Mouse (Mus musculus) forebrain, embryonic 16.5 days (tissue): ENCODE data around the gene Cacnb3. TPM values are rescaled to one million over a fixed set of nuclear protein-coding genes. Genes with fewer than 3 reads are reported as not detected.

ENCODE experiments used
- ATAC-seq: fragments of 200-750 bp; cut with Nextera tagmentation; 2 replicates; pipeline ENCODE4 v1.8.0; 2017; ENCODE audit warnings: mild to moderate bottlenecking, moderate library complexity
- H3K27ac ChIP-seq: fragments of 300-500 bp; sonication (generic); 2 replicates; pipeline ENCODE4 v1.5.1; 2014; ENCODE audit warnings: low read length, control low read depth
- H3K27me3 ChIP-seq: fragments of 300-500 bp; sonication (generic); replicated peaks from 2 replicates; pipeline ENCODE4 v1.6.1; 2014; ENCODE audit warnings: low read length; ENCODE audit not compliant: control insufficient read depth, insufficient read depth
- H3K36me3 ChIP-seq: fragments of 300-500 bp; sonication (generic); 2 replicates; pipeline ENCODE4 v1.6.1; 2014; ENCODE audit not compliant: control insufficient read depth, insufficient read depth
- H3K4me1 ChIP-seq: fragments of 300-500 bp; sonication (generic); replicated peaks from 2 replicates; pipeline ENCODE4 v1.6.1; 2014; ENCODE audit warnings: low read length; ENCODE audit not compliant: control insufficient read depth, insufficient read depth
- H3K4me2 ChIP-seq: fragments of 300-500 bp; sonication (generic); 2 replicates; pipeline ENCODE4 v1.6.1; 2014; ENCODE audit warnings: mild to moderate bottlenecking, low read length, control low read depth
- H3K4me3 ChIP-seq: fragments of 300-500 bp; sonication (generic); replicated peaks from 2 replicates; pipeline ENCODE4 v1.5.1; 2014; ENCODE audit warnings: mild to moderate bottlenecking, low read length, control low read depth
- H3K9ac ChIP-seq: fragments of 300-500 bp; sonication (generic); replicated peaks from 2 replicates; pipeline ENCODE4 v1.6.1; 2014; ENCODE audit warnings: low read depth, low read length, control low read depth
- H3K9me3 ChIP-seq: fragments of 300-500 bp; sonication (generic); 2 replicates; pipeline ENCODE4 v1.6.1; 2016; ENCODE audit warnings: low read length; ENCODE audit not compliant: control insufficient read depth
- WGBS: fragments of 180-500 bp; shearing (Covaris S2); extraction: QIAGEN DNeasy Blood & Tissue Kit; methylation state at CpG from one replicate; pipeline ENCODE4 v1.1.7; 2014; 5-methylcytosine and 5-hydroxymethylcytosine counted together
- polyA plus RNA-seq: library from polyadenylated mRNA; unstranded; fragments of >200 nt; fragmentation: Nextera tagmentation; extraction: Ambion mirVana; gene quantifications from 2 replicates; pipeline ENCODE4 v1.2.1, GENCODE M21; 2015

Cacnb3 gene
- polyA plus RNA-seq, 1 experiment from 2014 or later: 168 TPM

DNA sequence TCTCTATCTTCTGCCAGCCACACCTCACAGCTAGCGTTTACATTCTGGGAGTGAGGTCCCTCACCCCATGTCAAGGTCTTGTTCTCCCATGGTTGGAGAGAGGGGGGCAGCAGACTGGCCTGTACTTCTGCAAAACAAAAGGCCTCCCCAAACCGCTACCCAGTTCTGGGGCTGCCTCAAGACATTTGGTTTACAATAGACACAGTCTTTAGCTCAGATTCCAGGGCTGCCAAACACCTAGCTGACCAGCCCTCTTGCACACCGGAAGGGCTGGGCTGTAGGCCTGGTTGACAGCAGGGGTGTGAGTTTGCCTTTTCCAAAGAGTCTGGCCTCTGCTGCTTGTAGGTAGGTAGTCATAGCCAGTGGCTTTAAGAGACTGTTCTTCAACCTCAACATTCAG is 6.5 kb downstream of the Cacnb3 start:
- Histone ChIP-seq H3K27me3 (no peaks in the 10 kb centered on the region), H3K4me2 (peak overlapping the region; percentile 75), H3K9me3 (no peaks in the 10 kb centered on the region), H3K4me3 (no peak overlapping the region; the same call in 1 of the 2 replicates), H3K27ac (no peak overlapping the region), H3K36me3 (peaks cover 15% of the 10 kb centered on the region), H3K4me1 (peaks cover 35% of the 10 kb centered on the region), H3K9ac (no peak overlapping the region; the same call in 1 of the 2 replicates)
- WGBS: 31% methylated on average over 3 of the region's 3 CpGs
- no peak for ATAC-seq

DNA sequence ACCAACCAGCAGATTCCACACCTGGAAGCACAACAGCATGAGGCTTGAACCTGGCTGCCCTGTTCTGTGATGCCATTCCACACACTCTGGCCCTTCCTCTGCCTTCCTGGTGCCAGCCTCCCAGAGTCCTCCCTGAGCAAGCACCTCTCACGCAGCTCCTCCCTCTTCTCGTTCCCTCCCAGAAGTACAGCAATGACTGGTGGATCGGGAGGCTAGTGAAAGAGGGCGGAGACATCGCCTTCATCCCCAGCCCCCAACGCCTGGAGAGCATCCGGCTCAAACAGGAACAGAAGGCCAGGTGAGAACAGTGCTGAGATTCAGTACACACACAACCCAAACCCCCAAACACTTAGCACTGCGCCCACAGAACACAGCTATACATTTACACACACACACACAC is 9.5 kb downstream of the Cacnb3 start:
- peaks cover 24% of the 10 kb centered on the region for H3K4me1 ChIP-seq
- no peak overlapping the region for H3K9ac ChIP-seq
- no peaks in the 10 kb centered on the region for H3K27me3 ChIP-seq
- H3K4me3 ChIP-seq: no peak overlapping the region
- H3K36me3 ChIP-seq: peaks cover 34% of the 10 kb centered on the region
- 24% methylated on average over 8 of the region's 8 CpGs for WGBS
- no peak for ATAC-seq
- no peak overlapping the region for H3K27ac ChIP-seq
- H3K4me2 ChIP-seq: no peak overlapping the region
- H3K9me3 ChIP-seq: no peaks in the 10 kb centered on the region

DNA sequence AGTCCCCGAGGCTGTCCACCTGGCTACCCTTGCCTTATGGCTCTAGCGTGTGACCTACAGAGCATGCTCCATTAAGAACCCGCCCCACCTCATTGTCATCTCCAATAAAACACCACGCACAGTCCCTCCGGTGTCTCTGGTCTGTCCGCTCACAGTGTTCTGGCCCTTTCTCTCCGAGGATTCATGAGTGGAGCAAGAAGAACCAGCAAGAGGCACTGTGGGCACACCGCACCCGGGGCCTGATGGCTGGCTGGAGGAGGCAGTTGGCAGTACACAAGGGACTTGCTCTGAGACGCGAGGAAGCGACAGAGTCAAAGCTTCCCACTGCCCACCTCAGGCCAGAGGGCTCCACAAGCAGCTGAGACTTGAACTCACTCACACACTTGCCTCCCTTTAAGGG is 13.8 kb downstream of the Cacnb3 start:
- ATAC-seq: no peak
- H3K9me3 ChIP-seq: no peaks in the 10 kb centered on the region
- no peaks in the 10 kb centered on the region for H3K27me3 ChIP-seq
- H3K27ac ChIP-seq: no peak overlapping the region
- H3K9ac ChIP-seq: no peak overlapping the region
- no peaks in the 10 kb centered on the region for H3K4me1 ChIP-seq
- H3K36me3 ChIP-seq: peaks cover 55% of the 10 kb centered on the region
- no peak overlapping the region for H3K4me2 ChIP-seq
- H3K4me3 ChIP-seq: no peak overlapping the region
- 88% methylated on average over 12 of the region's 12 CpGs for WGBS

DNA sequence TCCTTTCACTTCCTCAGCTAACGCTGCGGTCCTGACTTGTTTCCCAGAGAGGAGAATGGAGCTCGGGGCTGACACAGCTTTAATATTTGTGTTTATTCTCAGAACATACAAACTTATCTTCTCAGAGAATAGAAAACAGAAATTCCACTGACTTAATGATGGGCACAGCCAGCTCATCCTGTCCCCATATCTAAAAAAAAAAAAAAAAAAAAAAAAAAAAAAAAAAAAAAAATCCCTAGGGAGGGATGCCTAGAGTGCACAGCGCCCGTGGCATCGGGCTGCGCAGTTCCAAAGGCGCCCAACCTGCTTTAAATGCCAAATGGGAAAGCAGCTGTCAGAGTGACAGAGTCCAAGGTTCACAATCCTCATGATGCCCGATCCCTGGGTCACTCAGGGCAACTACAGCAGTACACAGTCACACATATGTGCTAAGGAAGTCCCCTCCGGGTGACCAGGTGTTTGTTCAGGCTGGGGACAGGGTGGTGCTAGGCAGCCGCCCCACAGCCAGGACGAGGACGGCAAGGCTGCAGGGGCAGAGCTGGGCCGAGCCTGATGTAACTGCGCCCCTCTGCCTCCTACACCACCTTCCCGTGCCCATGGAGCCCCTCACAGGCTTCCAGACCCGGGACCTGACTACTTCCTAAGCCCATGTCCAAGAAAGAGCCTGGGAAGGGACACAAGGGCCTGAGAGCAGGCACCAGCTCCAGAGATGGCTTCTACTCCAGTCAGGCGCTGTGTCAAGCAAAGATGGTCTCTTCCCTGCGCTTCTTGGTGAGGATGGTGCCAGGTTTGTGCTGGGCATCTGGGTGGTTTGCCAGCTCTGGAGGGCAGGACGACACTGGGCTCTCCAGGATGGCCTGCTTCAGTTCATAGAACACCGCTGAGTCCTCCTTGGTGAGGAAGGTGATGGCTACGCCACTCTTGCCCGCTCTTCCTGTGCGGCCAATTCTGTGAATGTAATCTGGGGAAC is 14.7 kb downstream of the Cacnb3 start:
- no peak overlapping the region for H3K27ac ChIP-seq
- peaks cover 60% of the 10 kb centered on the region for H3K36me3 ChIP-seq
- no peak overlapping the region for H3K9ac ChIP-seq
- H3K4me1 ChIP-seq: no peaks in the 10 kb centered on the region
- H3K4me3 ChIP-seq: no peak overlapping the region
- no peaks in the 10 kb centered on the region for H3K27me3 ChIP-seq
- ATAC-seq: no peak; the same call in none of the 2 replicates
- WGBS: 90% methylated on average over 24 of the region's 24 CpGs
- no peaks in the 10 kb centered on the region for H3K9me3 ChIP-seq
- no peak overlapping the region for H3K4me2 ChIP-seq

DNA sequence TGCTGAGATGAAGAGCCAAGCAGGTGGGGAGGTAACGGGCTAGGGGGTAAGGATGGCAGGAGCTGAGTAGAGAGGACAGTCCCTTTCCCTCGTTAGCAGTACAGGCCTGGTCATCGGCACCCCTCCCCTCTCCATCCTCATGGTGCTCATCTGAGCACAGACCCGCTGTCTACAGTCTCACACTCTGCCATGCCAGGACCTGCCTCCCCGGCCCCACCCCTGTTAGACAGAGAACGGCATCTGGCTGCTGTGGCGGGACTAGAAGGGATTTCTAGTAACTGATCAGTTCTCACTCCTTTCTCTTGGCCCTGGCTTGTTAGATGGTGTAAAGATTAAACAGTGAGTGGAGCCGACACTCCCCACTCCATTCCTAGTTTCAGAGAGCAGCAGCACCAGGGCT is 16.1 kb downstream of the Cacnb3 start:
- no peak overlapping the region for H3K9ac ChIP-seq
- no peaks in the 10 kb centered on the region for H3K9me3 ChIP-seq
- 73% methylated on average over 8 of the region's 8 CpGs for WGBS
- H3K4me2 ChIP-seq: no peak overlapping the region
- H3K27me3 ChIP-seq: no peaks in the 10 kb centered on the region
- H3K4me3 ChIP-seq: no peak overlapping the region
- no peaks in the 10 kb centered on the region for H3K4me1 ChIP-seq
- H3K36me3 ChIP-seq: peaks cover 60% of the 10 kb centered on the region
- no peak overlapping the region for H3K27ac ChIP-seq
- ATAC-seq: peak; percentile 9; the same call in 1 of the 2 replicates

DNA sequence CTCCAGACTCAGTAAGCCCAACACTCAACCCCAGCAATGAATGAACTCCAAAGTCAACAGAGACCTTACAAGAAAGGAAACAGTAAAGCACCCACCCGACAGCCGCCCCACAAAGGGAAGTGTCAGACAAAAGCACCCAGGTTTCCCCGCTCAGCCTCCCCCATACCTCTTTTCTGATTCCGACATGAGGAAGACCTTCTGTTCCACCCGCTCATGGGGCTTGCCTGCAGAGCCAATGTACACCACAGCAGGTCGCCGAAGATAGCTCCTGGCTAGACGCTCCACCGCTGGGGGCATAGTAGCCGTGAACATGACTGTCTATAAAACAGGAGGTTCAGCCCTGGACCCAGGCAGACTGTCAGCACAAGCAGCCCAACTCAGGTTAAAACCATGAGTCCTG is 16.7 kb downstream of the Cacnb3 start:
- no peaks in the 10 kb centered on the region for H3K9me3 ChIP-seq
- H3K4me2 ChIP-seq: no peak overlapping the region
- no peaks in the 10 kb centered on the region for H3K27me3 ChIP-seq
- no peaks in the 10 kb centered on the region for H3K4me1 ChIP-seq
- H3K4me3 ChIP-seq: no peak overlapping the region
- peaks cover 61% of the 10 kb centered on the region for H3K36me3 ChIP-seq
- no peak overlapping the region for H3K27ac ChIP-seq
- no peak overlapping the region for H3K9ac ChIP-seq
- ATAC-seq: no peak
- WGBS: 90% methylated on average over 10 of the region's 10 CpGs

DNA sequence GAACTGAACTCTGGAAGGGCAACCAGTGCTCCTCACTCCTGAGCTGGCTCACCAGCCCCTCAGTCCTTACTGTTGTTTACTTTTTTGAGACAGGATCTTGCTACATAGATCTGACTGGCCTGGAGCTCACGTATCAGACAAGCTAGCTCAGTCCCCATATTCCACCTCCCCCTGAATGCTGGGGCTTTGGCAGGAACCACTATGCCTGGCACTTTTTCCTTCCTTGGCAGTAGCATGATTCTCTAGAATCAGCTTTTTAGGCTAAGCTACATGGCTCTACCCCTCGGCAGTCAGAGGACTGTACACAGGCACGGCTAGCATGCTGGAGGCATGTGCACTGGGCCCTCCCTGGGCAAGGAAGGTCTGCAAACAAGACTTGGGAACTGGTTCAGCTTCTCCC is 17.4 kb downstream of the Cacnb3 start:
- no peak for ATAC-seq
- Histone ChIP-seq H3K27ac (no peak overlapping the region), H3K27me3 (no peaks in the 10 kb centered on the region), H3K9ac (no peak overlapping the region), H3K4me1 (no peaks in the 10 kb centered on the region), H3K36me3 (peaks cover 61% of the 10 kb centered on the region), H3K9me3 (no peaks in the 10 kb centered on the region), H3K4me3 (no peak overlapping the region), H3K4me2 (no peak overlapping the region)
- 70% methylated on average over 3 of the region's 3 CpGs for WGBS

DNA sequence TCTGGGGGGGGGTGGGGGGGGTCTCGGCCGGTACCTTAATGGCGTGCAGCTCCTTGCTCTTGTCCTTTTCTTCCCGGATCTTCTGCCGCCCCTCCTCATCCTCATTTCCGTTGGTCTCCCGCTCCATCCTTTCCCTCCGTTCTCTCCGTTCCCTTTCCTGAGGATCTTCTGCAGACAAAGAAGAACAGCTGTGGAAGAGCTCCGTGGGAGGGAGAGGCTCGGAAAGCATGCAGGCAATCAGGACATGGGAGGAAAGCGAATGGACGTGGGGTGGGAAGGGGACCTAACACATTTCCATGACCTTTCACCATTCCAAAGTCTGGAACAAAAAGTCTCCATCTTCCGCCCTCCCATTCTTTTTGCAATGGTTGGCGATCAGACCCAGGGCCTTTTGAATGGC is 20.8 kb downstream of the Cacnb3 start:
- WGBS: 88% methylated on average over 15 of the region's 15 CpGs
- Histone ChIP-seq H3K27ac (no peak overlapping the region), H3K4me1 (no peaks in the 10 kb centered on the region), H3K36me3 (peaks cover 56% of the 10 kb centered on the region), H3K4me2 (no peak overlapping the region), H3K4me3 (no peak overlapping the region), H3K9ac (no peak overlapping the region), H3K27me3 (no peaks in the 10 kb centered on the region), H3K9me3 (no peaks in the 10 kb centered on the region)
- no peak for ATAC-seq

DNA sequence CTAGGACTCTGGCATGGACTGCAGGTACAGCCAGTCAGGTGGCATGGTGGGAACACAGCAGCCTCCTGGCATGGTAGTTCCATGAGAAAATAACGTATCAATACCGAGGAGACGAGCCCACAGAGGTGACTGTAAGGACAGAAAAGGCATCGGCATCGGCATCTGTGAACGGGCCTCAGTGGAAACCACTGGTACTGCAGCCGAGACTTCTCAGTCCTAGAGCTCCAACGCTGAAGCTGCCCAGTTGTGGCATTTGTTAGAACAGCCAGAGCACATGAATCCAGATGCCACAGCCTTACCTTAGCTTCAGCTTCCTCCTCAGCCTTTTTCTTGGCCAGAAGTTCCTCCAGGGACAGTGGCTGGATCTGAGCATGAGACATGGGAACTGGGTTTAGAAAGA is 21.5 kb downstream of the Cacnb3 start:
- Histone ChIP-seq H3K9ac (no peak overlapping the region), H3K4me1 (no peaks in the 10 kb centered on the region), H3K27me3 (no peaks in the 10 kb centered on the region), H3K4me3 (no peak overlapping the region), H3K27ac (no peak overlapping the region), H3K9me3 (no peaks in the 10 kb centered on the region), H3K36me3 (peaks cover 55% of the 10 kb centered on the region), H3K4me2 (no peak overlapping the region)
- no peak for ATAC-seq
- WGBS: 96% methylated on average over 8 of the region's 8 CpGs
